In genomic region chr13:102818287-102818686, GRCm38 (mm10) we compare ENCODE assay signal across 31 mouse cellular contexts.
"Had no signal": no experiment of that assay in that cellular context is flagged by ENCODE, and none has a peak within 500 bp of the region (broad histone marks: within the 10 kb centered on the region; RNA-seq: fewer than 3 reads in every experiment).

No protein-coding gene starts in this region.

- H3K9me3 ChIP-seq: heart, embryonic 10.5 days; heart, embryonic 12.5 days; heart, embryonic 13.5 days; heart, embryonic 15.5 days; hindbrain, embryonic 10.5 days; hindbrain, embryonic 12.5 days; hindbrain, embryonic 13.5 days; hindbrain, embryonic 15.5 days; intestine, embryonic 15.5 days; kidney, embryonic 15.5 days had no signal

- H3K9ac ChIP-seq: heart, embryonic 12.5 days; heart, embryonic 13.5 days; heart, embryonic 15.5 days; hindbrain, embryonic 12.5 days; hindbrain, embryonic 13.5 days; hindbrain, embryonic 14.5 days; hindbrain, embryonic 15.5 days; intestine, embryonic 15.5 days; kidney, embryonic 15.5 days had no signal

- DNase-seq: heart, postnatal 10 days; heart, postnatal 14 days; heart, postnatal 36 days; heart, postnatal 4 days; kidney, adult 11 months; kidney, adult 18-20 months; kidney, adult 2 months; kidney, adult 8-10 months; kidney, adult 9 months; kidney, postnatal 10 days; kidney, postnatal 14 days; kidney, postnatal 25 days; kidney, postnatal 36 days; kidney, postnatal 4 days; layer of hippocampus, adult 9-11 months; layer of hippocampus, postnatal 36 days had no signal

- H3K27me3 ChIP-seq: heart, embryonic 12.5 days; heart, embryonic 13.5 days; heart, embryonic 15.5 days; hindbrain, embryonic 12.5 days; hindbrain, embryonic 13.5 days; hindbrain, embryonic 15.5 days; intestine, embryonic 15.5 days; kidney, embryonic 15.5 days had no signal

- H3K4me1 ChIP-seq: intestine, embryonic 15.5 days had no signal

- H3K27ac ChIP-seq: heart, embryonic 10.5 days; heart, embryonic 13.5 days; heart, embryonic 15.5 days; hindbrain, embryonic 10.5 days; hindbrain, embryonic 12.5 days; hindbrain, embryonic 13.5 days; hindbrain, embryonic 14.5 days; hindbrain, embryonic 15.5 days; hindbrain, postnatal 0 days; intestine, embryonic 15.5 days; kidney, embryonic 15.5 days; kidney, postnatal 0 days; layer of hippocampus, adult 2 months; left cerebral cortex, adult 2 months had no signal

- H3K4me3 ChIP-seq: heart, embryonic 10.5 days; heart, embryonic 12.5 days; heart, embryonic 13.5 days; heart, embryonic 15.5 days; hindbrain, embryonic 10.5 days; hindbrain, embryonic 12.5 days; hindbrain, embryonic 13.5 days; hindbrain, embryonic 15.5 days; intestine, embryonic 15.5 days; kidney, embryonic 15.5 days; layer of hippocampus, adult 2 months; left cerebral cortex, adult 2 months had no signal

- H3K36me3 ChIP-seq: heart, embryonic 10.5 days; heart, embryonic 15.5 days; hindbrain, embryonic 12.5 days; hindbrain, embryonic 13.5 days; hindbrain, embryonic 15.5 days; intestine, embryonic 15.5 days had no signal
